Mouse (Mus musculus): ENCODE data around the gene Arhgef12. TPM values are rescaled to one million over a fixed set of nuclear protein-coding genes. Genes with fewer than 3 reads are reported as not detected.

Arhgef12 gene
- polyA plus RNA-seq, 1 experiment from 2014 or later: 11.2 TPM

DNA sequence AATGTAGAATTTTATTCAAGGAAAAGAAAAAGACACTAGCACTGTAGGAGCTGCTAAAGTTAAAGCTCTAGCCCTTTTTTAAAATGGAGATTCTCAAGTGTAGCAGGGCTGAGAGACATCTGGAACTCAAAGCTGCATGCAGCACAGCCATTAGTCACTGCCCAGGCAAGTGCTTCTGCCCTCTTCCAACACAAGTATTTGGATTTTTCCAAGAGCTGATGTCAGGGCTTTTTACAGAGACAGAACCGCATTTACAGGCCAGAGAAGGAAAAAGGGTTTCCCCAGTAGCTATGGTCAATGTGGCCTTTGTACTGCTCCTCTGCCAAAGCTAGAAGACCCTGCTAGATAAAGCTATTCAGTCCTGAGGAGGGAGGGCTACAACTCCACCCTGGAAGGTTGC, 45.5 kb downstream of the Arhgef12 start:
- Histone ChIP-seq H3K27ac (no peak overlapping the region), H3K9me3 (replicated peaks; ENCODE audit: low read length) (no peaks in the 10 kb centered on the region), H3K4me1 (replicated peaks; ENCODE audit: insufficient read depth, low read length) (peaks cover 3% of the 10 kb centered on the region; the same call in 1 of the 2 replicates), H3K9ac (ENCODE audit: low read depth, low read length) (no peak overlapping the region), H3K36me3 (ENCODE audit: insufficient read depth, low read length) (no peaks in the 10 kb centered on the region), H3K4me3 (replicated peaks; ENCODE audit: low read depth, low read length) (no peak overlapping the region), H3K4me2 (ENCODE audit: low read length) (no peak overlapping the region), H3K27me3 (ENCODE audit: insufficient read depth, low read length) (no peaks in the 10 kb centered on the region)
- TF ChIP-seq CTCF (IDR thresholded peaks at IDR 0.05; ENCODE audit: low read depth): no peak
- no peak for DNase-seq (ENCODE audit: low spot score)
- WGBS: 60% methylated on average over 1 of the region's 1 CpGs
- no peak for ATAC-seq (replicated peaks; ENCODE audit: low FRiP score, low read depth)

DNA sequence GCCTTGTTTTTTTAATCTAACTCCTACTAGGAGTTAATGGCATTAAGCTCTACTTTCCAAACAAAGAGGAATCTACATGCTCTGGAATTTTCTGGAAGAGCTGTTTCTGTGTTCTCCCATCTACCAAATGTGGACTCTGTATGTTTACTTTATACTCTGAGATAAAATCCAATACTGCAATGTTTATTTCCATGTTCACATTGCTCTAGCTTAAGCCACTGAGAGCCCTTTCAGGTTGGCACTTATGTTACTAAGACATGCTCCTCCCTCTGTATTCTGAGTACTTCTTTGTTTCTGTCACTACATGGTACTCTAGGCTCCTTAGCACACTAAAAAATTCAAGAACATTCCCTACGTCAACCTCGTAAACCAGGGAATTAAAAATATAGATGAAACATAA, 56.6 kb downstream of the Arhgef12 start:
- DNase-seq (ENCODE audit: low spot score) (no peak), ATAC-seq (replicated peaks; ENCODE audit: low FRiP score, low read depth) (no peak)
- Histone ChIP-seq H3K9ac (ENCODE audit: low read depth, low read length) (no peak overlapping the region), H3K27ac (no peak overlapping the region), H3K4me2 (ENCODE audit: low read length) (no peak overlapping the region), H3K36me3 (ENCODE audit: insufficient read depth, low read length) (no peaks in the 10 kb centered on the region), H3K4me3 (replicated peaks; ENCODE audit: low read depth, low read length) (no peak overlapping the region), H3K4me1 (replicated peaks; ENCODE audit: insufficient read depth, low read length) (0 out of 2 replicates have a peak, but pooled peaks cover 12% of the 10 kb centered on the region), H3K9me3 (replicated peaks; ENCODE audit: low read length) (no peaks in the 10 kb centered on the region), H3K27me3 (ENCODE audit: insufficient read depth, low read length) (no peaks in the 10 kb centered on the region)
- no peak for TF ChIP-seq CTCF (IDR thresholded peaks at IDR 0.05; ENCODE audit: low read depth)
- WGBS: 81% methylated on average over 2 of the region's 2 CpGs

DNA sequence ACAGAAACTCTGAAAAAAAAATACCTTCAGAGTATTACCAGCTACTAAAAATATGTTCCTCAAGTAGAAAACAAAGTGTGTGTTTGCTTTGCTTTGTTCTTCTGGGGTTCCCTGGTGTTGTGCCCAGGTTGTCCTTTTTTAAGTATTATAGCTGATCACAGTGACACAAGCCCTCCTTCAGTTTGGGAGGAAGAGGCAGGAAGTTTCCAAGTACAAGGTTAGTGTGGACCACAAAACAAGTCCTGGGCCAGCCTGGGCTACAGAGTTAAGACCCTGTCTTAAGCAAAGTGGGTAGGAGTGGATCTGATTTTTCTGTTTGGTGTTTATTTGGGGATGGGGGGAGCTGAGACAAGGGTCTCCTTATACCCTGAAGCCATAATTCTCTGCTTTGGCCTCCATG, 62.6 kb downstream of the Arhgef12 start:
- H3K9me3 ChIP-seq (replicated peaks; ENCODE audit: low read length): no peaks in the 10 kb centered on the region
- ATAC-seq (replicated peaks; ENCODE audit: low FRiP score, low read depth) (no peak), DNase-seq (ENCODE audit: low spot score) (no peak)
- H3K4me1 ChIP-seq (replicated peaks; ENCODE audit: insufficient read depth, low read length): 0 out of 2 replicates have a peak, but pooled peaks cover 3% of the 10 kb centered on the region
- H3K36me3 ChIP-seq (ENCODE audit: insufficient read depth, low read length): no peaks in the 10 kb centered on the region
- H3K27me3 ChIP-seq (ENCODE audit: insufficient read depth, low read length): no peaks in the 10 kb centered on the region
- peak overlapping the region; percentile 58; the same call in 1 of the 2 replicates for H3K27ac ChIP-seq
- no peak overlapping the region for H3K9ac ChIP-seq (ENCODE audit: low read depth, low read length)
- H3K4me3 ChIP-seq (replicated peaks; ENCODE audit: low read depth, low read length): no peak overlapping the region
- no peak overlapping the region for H3K4me2 ChIP-seq (ENCODE audit: low read length)
- TF ChIP-seq CTCF (IDR thresholded peaks at IDR 0.05; ENCODE audit: low read depth): no peak

DNA sequence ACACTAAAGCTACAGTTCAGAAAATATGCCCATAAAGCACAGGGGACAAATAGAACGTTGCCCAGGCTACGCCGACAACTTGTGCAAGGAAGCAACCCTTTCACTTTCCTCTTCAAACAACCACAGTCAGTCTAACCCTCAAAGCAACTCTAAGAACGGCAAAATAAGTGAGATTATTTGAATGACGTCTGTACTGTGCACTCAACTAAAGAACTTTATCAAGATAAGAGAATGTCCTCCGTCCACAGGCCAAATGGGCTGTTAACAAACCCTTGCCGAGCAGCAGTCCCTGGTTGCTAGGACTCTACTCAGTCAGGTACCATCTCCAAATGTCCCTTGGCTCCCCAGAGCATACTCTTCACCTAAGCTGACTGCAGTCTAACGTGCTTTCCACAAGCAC, 68.6 kb downstream of the Arhgef12 start:
- WGBS: 67% methylated on average over 8 of the region's 8 CpGs
- no peak overlapping the region for H3K4me3 ChIP-seq (replicated peaks; ENCODE audit: low read depth, low read length)
- peaks cover 12% of the 10 kb centered on the region; the same call in 1 of the 2 replicates for H3K4me1 ChIP-seq (replicated peaks; ENCODE audit: insufficient read depth, low read length)
- DNase-seq (ENCODE audit: low spot score): no peak
- H3K9ac ChIP-seq (ENCODE audit: low read depth, low read length): no peak overlapping the region
- TF ChIP-seq CTCF (IDR thresholded peaks at IDR 0.05; ENCODE audit: low read depth): no peak
- H3K4me2 ChIP-seq (ENCODE audit: low read length): no peak overlapping the region
- H3K27ac ChIP-seq: peak overlapping the region; percentile 36; the same call in 1 of the 2 replicates
- no peak for ATAC-seq (replicated peaks; ENCODE audit: low FRiP score, low read depth)
- H3K27me3 ChIP-seq (ENCODE audit: insufficient read depth, low read length): no peaks in the 10 kb centered on the region
- no peaks in the 10 kb centered on the region for H3K36me3 ChIP-seq (ENCODE audit: insufficient read depth, low read length)
- no peaks in the 10 kb centered on the region for H3K9me3 ChIP-seq (replicated peaks; ENCODE audit: low read length)

DNA sequence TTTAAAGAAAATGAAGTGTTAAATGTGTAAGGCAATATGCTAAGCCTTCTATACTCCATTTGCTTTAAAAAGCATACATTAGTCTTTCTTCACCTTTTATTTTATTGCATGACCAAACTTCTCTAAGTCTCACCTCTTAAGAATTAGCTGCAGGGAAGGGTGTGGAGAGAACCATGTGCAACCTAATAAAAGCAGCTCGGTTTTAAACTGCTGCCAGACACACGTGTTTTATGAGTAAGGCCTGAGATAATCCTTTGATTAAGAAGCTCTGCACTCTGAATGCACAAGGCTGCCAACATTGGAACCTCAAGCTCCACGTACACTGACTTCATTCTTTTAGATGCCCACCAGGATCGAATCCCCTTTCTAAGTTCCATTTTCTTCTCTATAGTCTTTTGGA, 71.8 kb downstream of the Arhgef12 start:
- TF ChIP-seq CTCF (IDR thresholded peaks at IDR 0.05; ENCODE audit: low read depth): no peak
- H3K27ac ChIP-seq: no peak overlapping the region
- H3K4me1 ChIP-seq (replicated peaks; ENCODE audit: insufficient read depth, low read length): peaks cover 12% of the 10 kb centered on the region; the same call in 1 of the 2 replicates
- DNase-seq (ENCODE audit: low spot score) (no peak), ATAC-seq (replicated peaks; ENCODE audit: low FRiP score, low read depth) (no peak)
- H3K27me3 ChIP-seq (ENCODE audit: insufficient read depth, low read length): no peaks in the 10 kb centered on the region
- 43% methylated on average over 4 of the region's 4 CpGs for WGBS
- H3K9ac ChIP-seq (ENCODE audit: low read depth, low read length): no peak overlapping the region
- no peaks in the 10 kb centered on the region for H3K9me3 ChIP-seq (replicated peaks; ENCODE audit: low read length)
- H3K4me3 ChIP-seq (replicated peaks; ENCODE audit: low read depth, low read length): no peak overlapping the region
- H3K36me3 ChIP-seq (ENCODE audit: insufficient read depth, low read length): no peaks in the 10 kb centered on the region
- H3K4me2 ChIP-seq (ENCODE audit: low read length): no peak overlapping the region

DNA sequence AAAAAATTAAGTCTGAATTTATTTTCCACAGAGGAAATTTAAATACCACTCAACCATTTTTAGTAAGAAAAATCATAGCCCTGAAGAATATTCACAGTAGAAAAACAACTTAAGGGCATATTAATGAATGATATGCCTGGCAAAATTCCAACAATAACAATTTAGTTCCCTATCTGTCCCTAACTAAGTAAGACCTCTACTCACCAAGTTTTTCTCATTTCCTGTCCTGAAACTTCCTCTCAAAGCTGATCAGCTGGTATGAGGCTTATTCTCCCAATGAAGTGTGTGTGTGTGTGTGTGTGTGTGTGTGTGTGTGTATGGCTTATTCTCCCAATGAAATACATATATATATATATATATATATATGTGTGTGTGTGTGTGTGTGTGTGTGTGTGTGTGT, 72.8 kb downstream of the Arhgef12 start:
- ATAC-seq (replicated peaks; ENCODE audit: low FRiP score, low read depth): no peak
- Histone ChIP-seq H3K4me3 (replicated peaks; ENCODE audit: low read depth, low read length) (no peak overlapping the region), H3K36me3 (ENCODE audit: insufficient read depth, low read length) (no peaks in the 10 kb centered on the region), H3K4me1 (replicated peaks; ENCODE audit: insufficient read depth, low read length) (peaks cover 12% of the 10 kb centered on the region; the same call in 1 of the 2 replicates), H3K4me2 (ENCODE audit: low read length) (no peak overlapping the region), H3K27ac (no peak overlapping the region), H3K27me3 (ENCODE audit: insufficient read depth, low read length) (no peaks in the 10 kb centered on the region), H3K9ac (ENCODE audit: low read depth, low read length) (no peak overlapping the region), H3K9me3 (replicated peaks; ENCODE audit: low read length) (no peaks in the 10 kb centered on the region)
- no peak for TF ChIP-seq CTCF (IDR thresholded peaks at IDR 0.05; ENCODE audit: low read depth)
- DNase-seq (ENCODE audit: low spot score): peak; percentile 74

DNA sequence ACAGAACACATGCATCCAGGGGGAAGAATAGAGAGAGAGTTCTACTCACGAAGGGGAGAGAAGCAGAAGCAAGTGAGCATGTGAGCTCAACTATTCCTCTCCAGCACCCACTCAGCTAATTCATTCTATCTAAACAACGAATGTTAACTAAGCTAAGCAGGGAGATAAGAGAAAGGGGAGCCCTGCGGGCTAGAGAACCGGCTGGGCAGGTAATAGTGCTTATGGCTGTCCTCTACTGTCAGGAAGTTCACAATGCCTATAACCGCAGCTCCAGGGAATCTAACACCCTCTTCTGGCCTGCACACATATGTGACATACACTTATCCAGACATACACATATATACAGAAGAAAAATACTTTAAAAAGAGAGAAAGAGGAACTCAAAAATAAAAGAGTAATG, 79.3 kb downstream of the Arhgef12 start:
- no peak overlapping the region for H3K4me3 ChIP-seq (replicated peaks; ENCODE audit: low read depth, low read length)
- 73% methylated on average over 5 of the region's 5 CpGs for WGBS
- no peak for DNase-seq (ENCODE audit: low spot score)
- peaks cover 8% of the 10 kb centered on the region; the same call in 1 of the 2 replicates for H3K36me3 ChIP-seq (ENCODE audit: insufficient read depth, low read length)
- no peaks in the 10 kb centered on the region for H3K4me1 ChIP-seq (replicated peaks; ENCODE audit: insufficient read depth, low read length)
- ATAC-seq (replicated peaks; ENCODE audit: low FRiP score, low read depth): no peak
- no peak for TF ChIP-seq CTCF (IDR thresholded peaks at IDR 0.05; ENCODE audit: low read depth)
- no peak overlapping the region for H3K4me2 ChIP-seq (ENCODE audit: low read length)
- H3K27ac ChIP-seq: no peak overlapping the region
- no peak overlapping the region for H3K9ac ChIP-seq (ENCODE audit: low read depth, low read length)
- H3K27me3 ChIP-seq (ENCODE audit: insufficient read depth, low read length): no peaks in the 10 kb centered on the region
- no peaks in the 10 kb centered on the region for H3K9me3 ChIP-seq (replicated peaks; ENCODE audit: low read length)
